Mouse (Mus musculus): ENCODE results near the gene Foxg1.

GRCm38 (mm10) chr12:49398163-49398540 is 15.7 kb downstream of the Foxg1 start:
- TF ChIP-seq POLR2A (IDR thresholded peaks at IDR 0.05; ENCODE audit: low read depth, low read length) (no peak), CTCF (IDR thresholded peaks at IDR 0.05; ENCODE audit: extremely low read depth, insufficient read depth, insufficient read length, insufficient replicate concordance) (no peak)

Data from spleen, adult 2 months (tissue).